Mouse (Mus musculus): ENCODE data around the gene Zdhhc14.

- no peak for TF ChIP-seq CTCF (IDR thresholded peaks at IDR 0.05; ENCODE audit: low read depth)
- no peak for TF ChIP-seq EP300 (IDR thresholded peaks at IDR 0.05; ENCODE audit: low read depth)
Measured at GRCm38 (mm10) chr17:5491031-5491800, 1.1 kb upstream of the Zdhhc14 start.
